Comparison of ENCODE assay signal across 13 mouse cellular contexts in genomic region chr17:45456260-45457152, GRCm38 (mm10). TPM values are rescaled to one million over a fixed set of nuclear protein-coding genes. Genes with fewer than 3 reads are reported as not detected.
DNase-seq lines count a peak whose midpoint lies in the region; ATAC-seq lines count a peak whose summit lies in the region.
"Had no signal": no experiment of that assay in that cellular context is flagged by ENCODE, and none has a peak within 500 bp of the region (broad histone marks: within the 10 kb centered on the region; RNA-seq: fewer than 3 reads in every experiment).

No protein-coding gene starts in this region.

- no peaks in the 10 kb centered on the region for H3K9me3 ChIP-seq in hindbrain, embryonic 10.5 days
- no peaks in the 10 kb centered on the region for H3K9me3 ChIP-seq in midbrain, embryonic 15.5 days
- H3K9me3 ChIP-seq: G1E had no signal

- peaks cover 13% of the 10 kb centered on the region for H3K4me1 ChIP-seq in hindbrain, embryonic 10.5 days (replicated peaks)
- peaks cover 9% of the 10 kb centered on the region for H3K4me1 ChIP-seq in midbrain, embryonic 15.5 days

- H3K4me3 ChIP-seq in hindbrain, embryonic 10.5 days = no peak overlapping the region
- H3K4me3 ChIP-seq in midbrain, embryonic 15.5 days = no peak overlapping the region

- H3K27ac ChIP-seq in hindbrain, embryonic 10.5 days = peak overlapping the region; percentile 74
- 0 out of 2 replicates have a peak overlapping the region, but pooled peaks have one; percentile 22 for H3K27ac ChIP-seq in midbrain, embryonic 15.5 days

- no peaks in the 10 kb centered on the region for H3K27me3 ChIP-seq in hindbrain, embryonic 10.5 days (ENCODE audit: insufficient read depth, poor library complexity, severe bottlenecking)
- no peaks in the 10 kb centered on the region for H3K27me3 ChIP-seq in midbrain, embryonic 15.5 days (replicated peaks)

- ATAC-seq in frontal cortex, adult (ENCODE audit: low TSS enrichment) = peak; percentile 80
- no peak for ATAC-seq in midbrain, embryonic 15.5 days (replicated peaks)

- WGBS in hindbrain, embryonic 10.5 days = 44% methylated on average over 13 of the region's 13 CpGs
- 31% methylated on average over 13 of the region's 13 CpGs for WGBS in midbrain, embryonic 15.5 days

- H3K36me3 ChIP-seq in hindbrain, embryonic 10.5 days = no peaks in the 10 kb centered on the region
- no peaks in the 10 kb centered on the region for H3K36me3 ChIP-seq in midbrain, embryonic 15.5 days (replicated peaks)

- no peak overlapping the region for H3K4me2 ChIP-seq in midbrain, embryonic 15.5 days

- H3K9ac ChIP-seq in midbrain, embryonic 15.5 days = no peak overlapping the region

- DNase-seq in frontal cortex, postnatal 25 days (ENCODE audit: low spot score in 2 of 2) = no peak
- peak; percentile 73 for DNase-seq in ZHBTc4 (ENCODE audit: low read depth, low spot score)
- DNase-seq in hindbrain, embryonic 10.5 days (ENCODE audit: low spot score) = no peak
- DNase-seq in cerebellum, postnatal 14 days = no peak
- no peak for DNase-seq in urinary bladder, adult 18-20 months (ENCODE audit: low spot score in 2 of 2)
- no peak for DNase-seq in layer of hippocampus, adult 8-10 months (ENCODE audit: low spot score in 2 of 2)
- DNase-seq: cerebellum, adult 9-10 months; heart, adult 18-20 months; kidney, adult 2 months; lung, postnatal 4 days had no signal

RNA-seq across cellular contexts. Expression of gene Spats1, which starts 18.7 kb away (rescaled TPM):
- 0.31 and 0.36 TPM in 2 replicates for polyA plus RNA-seq in hindbrain, embryonic 10.5 days (2016; fragmentation: Nextera tagmentation; extraction: Ambion mirVana)
- 1.6 TPM in 2 replicates for polyA plus RNA-seq in midbrain, embryonic 15.5 days (2015; fragmentation: Nextera tagmentation; extraction: Ambion mirVana)
- 1 to 10 TPM; 5.0 to 7.8 (median 5.9) TPM for total RNA-seq in layer of hippocampus, adult 8-10 months (2022)
- polyA plus RNA-seq: G1E had no signal

RNA-seq across cellular contexts. Expression of gene Cdc5l, which starts 23.0 kb away (rescaled TPM):
- 54.8 and 65.1 TPM in 2 replicates for polyA plus RNA-seq in hindbrain, embryonic 10.5 days (2016; fragmentation: Nextera tagmentation; extraction: Ambion mirVana)
- polyA plus RNA-seq in midbrain, embryonic 15.5 days (2015; fragmentation: Nextera tagmentation; extraction: Ambion mirVana) = 61.3 and 62.1 TPM in 2 replicates
- 10 to 100 TPM; 50.3 to 60.3 (median 55.7) TPM for total RNA-seq in layer of hippocampus, adult 8-10 months (2022)

RNA-seq across cellular contexts. Expression of gene Aars2, which starts 50.1 kb away (rescaled TPM):
- 27.7 and 35.0 TPM in 2 replicates for polyA plus RNA-seq in hindbrain, embryonic 10.5 days (2016; fragmentation: Nextera tagmentation; extraction: Ambion mirVana)
- polyA plus RNA-seq in midbrain, embryonic 15.5 days (2015; fragmentation: Nextera tagmentation; extraction: Ambion mirVana) = 19.7 and 20.5 TPM in 2 replicates
- 10 to 100 TPM; 21.8 to 30.6 (median 24.3) TPM for total RNA-seq in layer of hippocampus, adult 8-10 months (2022)
